Comparison of ENCODE assay signal across 13 mouse cellular contexts in the genomic region with DNA sequence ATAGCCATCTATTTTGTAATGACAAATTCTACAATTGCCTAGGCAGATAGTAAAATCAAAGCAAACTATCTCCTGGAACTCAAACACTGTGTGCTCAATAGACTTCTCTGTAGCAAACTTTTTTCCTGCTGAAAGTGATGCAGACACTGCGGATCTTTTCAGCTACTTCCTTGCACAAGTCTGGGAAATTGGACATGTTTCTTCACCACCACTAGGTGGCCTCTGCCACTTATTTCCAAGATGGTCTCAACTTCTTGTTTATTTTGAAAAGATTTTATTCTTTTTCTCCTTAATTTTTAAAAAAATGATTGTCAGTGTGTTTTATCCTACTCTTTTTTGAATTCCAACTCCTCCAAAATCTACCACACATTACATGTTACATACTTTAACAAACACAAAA.
DNase-seq lines count a peak whose midpoint lies in the region; ATAC-seq and TF ChIP-seq lines count a peak whose summit lies in the region.
"Had no signal": no experiment of that assay in that cellular context is flagged by ENCODE, and none has a peak within 500 bp of the region (broad histone marks: within the 10 kb centered on the region; RNA-seq: fewer than 3 reads in every experiment).

No protein-coding gene starts in this region.

- 77% methylated on average over 1 of the region's 1 CpGs for WGBS in intestine, postnatal 0 days
- WGBS in intestine, embryonic 15.5 days: 54% methylated on average over 1 of the region's 1 CpGs

- no peak overlapping the region for H3K27ac ChIP-seq in intestine, postnatal 0 days (ENCODE audit: low read depth, low read length)
- H3K27ac ChIP-seq in intestine, embryonic 15.5 days: no peak overlapping the region
- no peak overlapping the region for H3K27ac ChIP-seq in cortical plate, adult 2 months (ENCODE audit: insufficient read depth, low read length)
- H3K27ac ChIP-seq: liver, embryonic 14.5 days; stomach, embryonic 15.5 days had no signal

- H3K27me3 ChIP-seq in intestine, postnatal 0 days (replicated peaks; ENCODE audit: control insufficient read depth, insufficient read depth, low read length): no peaks in the 10 kb centered on the region
- H3K27me3 ChIP-seq in intestine, embryonic 15.5 days (replicated peaks): no peaks in the 10 kb centered on the region
- H3K27me3 ChIP-seq: megakaryocyte, embryonic 14.5 days; stomach, embryonic 15.5 days had no signal

- TF ChIP-seq CTCF in intestine, postnatal 0 days (IDR thresholded peaks at IDR 0.05; ENCODE audit: low read depth): peak; percentile 58
- peak; percentile 29; the same call in 1 of the 2 replicates for TF ChIP-seq CTCF in cortical plate, adult 2 months (IDR thresholded peaks at IDR 0.05; ENCODE audit: extremely low read depth, insufficient read depth, low read length)

- DNase-seq in cerebellum, postnatal 10 days: peak; percentile 8 to 12
- no peak for DNase-seq in cerebellum, adult 11-12 months
- DNase-seq in 3T3-L1 (ENCODE audit: low read depth, low spot score): peak; percentile 4
- DNase-seq in B cell, adult 2 months: no peak
- no peak for DNase-seq in c-Kit-positive CD71-positive TER-119-positive erythroid progenitor cells, embryonic 14.5 days (ENCODE audit: low spot score)
- DNase-seq: cerebellum, adult 9-11 months; heart, postnatal 36 days had no signal

- H3K36me3 ChIP-seq in intestine, postnatal 0 days (ENCODE audit: control insufficient read depth, insufficient read depth): no peaks in the 10 kb centered on the region
- no peaks in the 10 kb centered on the region for H3K36me3 ChIP-seq in intestine, embryonic 15.5 days
- H3K36me3 ChIP-seq: stomach, embryonic 15.5 days had no signal

- no peak for ATAC-seq in intestine, postnatal 0 days
- no peak for ATAC-seq in intestine, embryonic 15.5 days

- no peaks in the 10 kb centered on the region for H3K4me1 ChIP-seq in intestine, postnatal 0 days (replicated peaks; ENCODE audit: control insufficient read depth, insufficient read depth, low read length)
- H3K4me1 ChIP-seq in intestine, embryonic 15.5 days (replicated peaks): no peaks in the 10 kb centered on the region
- H3K4me1 ChIP-seq in cortical plate, adult 2 months (ENCODE audit: control insufficient read depth, insufficient read depth, low read length): no peaks in the 10 kb centered on the region
- H3K4me1 ChIP-seq: megakaryocyte, embryonic 14.5 days; stomach, embryonic 15.5 days had no signal

- H3K9me3 ChIP-seq in intestine, postnatal 0 days (ENCODE audit: control insufficient read depth): no peaks in the 10 kb centered on the region
- H3K9me3 ChIP-seq in intestine, embryonic 15.5 days: no peaks in the 10 kb centered on the region
- H3K9me3 ChIP-seq: stomach, embryonic 15.5 days had no signal

- no peak overlapping the region for H3K9ac ChIP-seq in intestine, postnatal 0 days (ENCODE audit: low read depth, low read length)
- no peak overlapping the region for H3K9ac ChIP-seq in intestine, embryonic 15.5 days
- H3K9ac ChIP-seq: liver, embryonic 14.5 days; stomach, embryonic 15.5 days had no signal

- no peak overlapping the region for H3K4me3 ChIP-seq in intestine, postnatal 0 days (ENCODE audit: low read depth, low read length)
- H3K4me3 ChIP-seq in intestine, embryonic 15.5 days (replicated peaks): no peak overlapping the region
- H3K4me3 ChIP-seq in cortical plate, adult 2 months (ENCODE audit: insufficient read depth, low read length): no peak overlapping the region
- H3K4me3 ChIP-seq: megakaryocyte, embryonic 14.5 days; stomach, embryonic 15.5 days had no signal

- TF ChIP-seq POLR2A in cortical plate, adult 2 months (IDR thresholded peaks at IDR 0.05; ENCODE audit: extremely low read depth, insufficient read depth, low read length): no peak

- no peak overlapping the region for H3K4me2 ChIP-seq in intestine, postnatal 0 days (replicated peaks; ENCODE audit: low read depth)
- no peak overlapping the region for H3K4me2 ChIP-seq in intestine, embryonic 15.5 days (replicated peaks)
- H3K4me2 ChIP-seq: stomach, embryonic 15.5 days had no signal

Comparison
In these comparisons a context has a peak if more than half of its experiments do, and no peak if none do; other contexts are left out.
1. DNase-seq: peak in cerebellum, postnatal 10 days (2 of 2) and 3T3-L1 (single experiment); none in cerebellum, adult 11-12 months (single experiment), B cell, adult 2 months (0 of 2) and c-Kit-positive CD71-positive TER-119-positive erythroid progenitor cells, embryonic 14.5 days (single experiment).